Mouse (Mus musculus) MEL (cell line): Measurements from ENCODE around the gene Tiparp.

Source experiments
- CTCF ChIP-seq, 3 experiments: IDR thresholded peaks in 2 of 3; conservative IDR thresholded peaks in 1 of 3; 2 replicates each; pipeline ENCODE4 v1.5.1; 2011 to 2012; ENCODE audit warnings: low read length in 3 of 3, low read depth in 2 of 3, mild to moderate bottlenecking in 2 of 3, improper control_type of control experiment in 1 of 3, inconsistent platforms in 1 of 3, mixed read lengths in 1 of 3, moderate library complexity in 1 of 3; ENCODE audit not compliant: control insufficient read depth in 1 of 3, insufficient read depth in 1 of 3, poor library complexity in 1 of 3, severe bottlenecking in 1 of 3
- ETS1 ChIP-seq: IDR thresholded peaks from 2 replicates; pipeline ENCODE4 v1.6.1; 2012; ENCODE audit warnings: low read depth, mild to moderate bottlenecking, inconsistent platforms, low read length, improper control_type of control experiment, moderate library complexity
- MEF2A ChIP-seq: IDR thresholded peaks from 2 replicates; pipeline ENCODE4 v1.6.1; 2014; ENCODE audit warnings: low read depth, mild to moderate bottlenecking, inconsistent platforms, low read length, improper control_type of control experiment; ENCODE audit not compliant: poor library complexity, insufficient replicate concordance, severe bottlenecking; ENCODE audit errors: extremely low read depth
- POLR2A ChIP-seq, 2 experiments: IDR thresholded peaks; 2 replicates each; pipeline ENCODE4 v1.6.1; 2011 to 2012; ENCODE audit warnings: low read length in 2 of 2, mild to moderate bottlenecking in 2 of 2, control low read depth in 1 of 2, improper control_type of control experiment in 1 of 2, low read depth in 1 of 2, moderate library complexity in 1 of 2; ENCODE audit not compliant: control insufficient read depth in 1 of 2, insufficient read depth in 1 of 2, poor library complexity in 1 of 2
- POLR2AphosphoS2 ChIP-seq: IDR thresholded peaks from 2 replicates; pipeline ENCODE4 v1.6.1; 2011; ENCODE audit warnings: low read length, improper control_type of control experiment
- SIN3A ChIP-seq: IDR thresholded peaks from 2 replicates; pipeline ENCODE4 v1.6.1; 2012; ENCODE audit warnings: low read length, improper control_type of control experiment, inconsistent platforms
- TBP ChIP-seq: IDR thresholded peaks from 2 replicates; pipeline ENCODE4 v1.8.0; 2011; ENCODE audit warnings: low read depth, low read length, improper control_type of control experiment
- TCF12 ChIP-seq: IDR thresholded peaks from 2 replicates; pipeline ENCODE4 v1.6.1; 2014; ENCODE audit warnings: low read depth, mild to moderate bottlenecking, inconsistent platforms, low read length, improper control_type of control experiment, moderate library complexity

- TF ChIP-seq ETS1 (no peak), POLR2A (IDR thresholded peaks at IDR 0.05; ENCODE audit: control insufficient read depth in 1 of 2, insufficient read depth in 1 of 2, low read depth in 1 of 2, low read length in 2 of 2, poor library complexity in 1 of 2) (no peak), MEF2A (no peak), CTCF (IDR thresholded peaks at IDR 0.05 in 2 of 3, conservative IDR thresholded peaks at IDR 0.05 in 1 of 3; ENCODE audit: control insufficient read depth in 1 of 3, insufficient read depth in 1 of 3, low read depth in 2 of 3, low read length in 3 of 3, poor library complexity in 1 of 3, severe bottlenecking in 1 of 3) (no peak), TBP (no peak), POLR2AphosphoS2 (no peak), TCF12 (no peak), SIN3A (no peak)
Observed at GRCm38 (mm10) chr3:65592850-65593249, 64.6 kb downstream of the Tiparp start.
